Mouse (Mus musculus) adrenal gland, postnatal 36 days (tissue): ENCODE measurements around the gene Dysf. TPM values are rescaled to one million over a fixed set of nuclear protein-coding genes. Genes with fewer than 3 reads are reported as not detected.

Source experiments
- DNase-seq, 2 experiments: peaks; one replicate each; pipeline ENCODE4 v3.0.0; 2021; ENCODE audit warnings: mixed read lengths in 1 of 2
- total RNA-seq, 2 experiments: library from RNA; stranded (reverse); gene quantifications; 2 replicates each; pipeline ENCODE4 v1.2.3; 2021

Gene Dysf
- total RNA-seq, 2 experiments from 2014 or later: 47.5 to 51.0 TPM

DNA sequence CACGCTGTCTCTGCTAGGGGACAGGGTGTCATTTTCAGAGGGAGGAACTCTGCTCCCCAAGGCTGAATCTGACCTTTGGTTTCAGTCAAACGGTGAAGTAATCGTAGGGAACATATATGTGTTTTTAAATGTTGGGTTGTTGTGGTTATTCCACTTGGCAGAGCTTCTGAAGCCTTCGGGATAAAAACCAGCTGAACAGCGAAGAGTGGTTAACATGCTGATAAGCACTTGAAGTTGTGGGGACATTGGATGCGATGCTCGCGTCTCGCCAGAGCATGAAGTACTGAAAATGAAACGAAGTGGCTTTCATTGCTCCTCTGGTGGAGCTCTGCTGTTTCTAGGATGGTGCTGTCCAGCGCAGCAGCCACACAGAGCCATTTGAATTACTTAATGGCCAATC is 102.7 kb downstream of the Dysf start:
- no peak for DNase-seq

DNA sequence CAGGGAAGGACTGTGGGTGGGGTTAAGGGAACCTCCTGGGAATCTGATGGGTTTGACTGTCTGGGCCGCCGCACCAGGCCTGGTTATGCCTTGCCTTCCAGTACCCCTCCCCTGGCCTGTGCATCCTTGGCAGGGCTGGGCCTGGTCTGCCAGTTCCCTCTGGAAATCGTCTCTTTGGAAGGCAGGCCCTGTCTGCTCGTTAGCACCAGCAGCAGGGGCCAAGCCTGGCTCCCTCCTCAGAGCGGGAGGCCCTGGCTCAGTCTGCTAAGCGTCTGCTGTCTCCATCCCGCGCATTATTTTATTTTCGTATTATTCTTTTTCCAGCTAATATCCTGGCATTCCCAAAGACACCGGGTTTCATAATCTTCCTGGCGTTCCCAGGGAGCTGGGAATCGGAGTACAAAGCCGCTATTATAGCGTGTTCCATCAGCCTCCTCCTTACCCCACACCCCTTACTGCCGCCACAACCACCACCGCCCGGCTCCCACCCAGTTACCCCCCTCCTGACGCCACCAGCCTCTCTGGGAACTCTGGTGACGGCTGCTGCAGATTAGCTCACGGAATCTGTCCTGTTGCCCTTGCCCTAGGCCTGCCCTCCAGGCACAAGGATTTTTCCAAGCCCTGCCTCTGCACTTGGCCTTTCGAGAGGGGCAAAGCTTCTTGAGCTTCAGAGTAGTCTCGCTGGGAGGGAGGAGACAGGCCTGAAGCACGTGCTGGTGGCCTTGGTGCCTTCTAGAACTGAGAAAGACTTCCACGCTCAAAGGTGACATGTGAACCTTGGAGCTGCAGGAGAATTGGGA is 111.5 kb downstream of the Dysf start:
- DNase-seq: no peak

DNA sequence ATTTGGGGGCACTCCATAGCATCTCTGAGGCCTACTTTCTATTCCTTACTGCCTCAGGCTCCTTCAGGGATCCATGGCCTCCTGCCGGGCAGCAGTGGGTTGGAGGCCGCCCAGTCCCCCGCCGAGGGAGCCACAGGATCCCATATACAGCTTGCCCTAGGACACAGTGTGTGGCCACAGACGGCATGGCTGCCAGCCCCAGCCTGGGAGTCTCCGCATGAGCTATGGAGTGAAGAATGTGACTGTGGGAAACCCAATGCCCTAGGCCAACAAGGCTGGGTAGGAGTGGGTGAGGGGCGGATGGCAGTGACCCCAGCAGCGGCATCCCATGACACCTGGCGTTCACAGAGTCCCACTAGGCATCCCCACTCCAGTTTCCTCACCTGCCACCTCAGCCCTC is 116.2 kb downstream of the Dysf start:
- no peak for DNase-seq

DNA sequence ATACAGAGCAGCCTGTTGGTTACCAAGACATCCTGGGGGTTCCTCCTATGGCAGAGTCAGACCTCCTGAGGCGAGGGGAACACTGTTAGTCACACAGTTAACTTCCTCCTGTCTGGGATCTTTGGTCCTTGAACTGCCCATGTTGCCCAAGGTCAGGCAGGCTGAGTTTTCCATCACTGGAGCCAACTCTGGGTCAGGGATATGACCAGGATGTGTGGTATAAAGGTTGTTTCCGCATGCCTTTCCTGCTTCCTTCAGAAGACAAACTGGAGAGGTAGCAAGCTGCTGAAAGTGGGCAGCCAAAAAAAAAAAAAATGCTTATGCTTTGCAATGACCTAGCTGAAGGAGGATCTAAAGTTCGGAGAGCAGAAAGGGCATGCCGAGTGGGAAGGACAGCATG is 116.7 kb downstream of the Dysf start:
- DNase-seq: peak in 1 of 2 experiments; percentile 32

DNA sequence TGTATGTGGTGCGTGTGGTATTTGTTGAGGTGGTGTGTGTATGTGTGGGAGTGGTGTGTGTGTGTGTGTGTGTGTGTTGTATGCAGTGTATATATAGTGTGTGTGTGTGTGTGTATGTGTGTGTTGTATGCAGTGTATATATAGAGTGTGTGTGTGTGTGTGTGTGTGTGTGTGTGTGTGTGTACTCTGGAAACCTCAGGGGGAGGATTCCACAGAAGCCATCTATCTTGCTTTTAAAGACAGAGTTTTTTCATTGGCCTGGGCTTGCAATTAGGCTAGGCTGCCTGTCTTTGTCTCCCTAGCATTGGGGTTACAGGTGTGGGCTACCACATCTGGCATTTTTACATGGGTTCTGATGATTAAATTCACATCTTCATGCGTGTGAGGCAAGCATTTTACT is 119.8 kb downstream of the Dysf start:
- no peak for DNase-seq

DNA sequence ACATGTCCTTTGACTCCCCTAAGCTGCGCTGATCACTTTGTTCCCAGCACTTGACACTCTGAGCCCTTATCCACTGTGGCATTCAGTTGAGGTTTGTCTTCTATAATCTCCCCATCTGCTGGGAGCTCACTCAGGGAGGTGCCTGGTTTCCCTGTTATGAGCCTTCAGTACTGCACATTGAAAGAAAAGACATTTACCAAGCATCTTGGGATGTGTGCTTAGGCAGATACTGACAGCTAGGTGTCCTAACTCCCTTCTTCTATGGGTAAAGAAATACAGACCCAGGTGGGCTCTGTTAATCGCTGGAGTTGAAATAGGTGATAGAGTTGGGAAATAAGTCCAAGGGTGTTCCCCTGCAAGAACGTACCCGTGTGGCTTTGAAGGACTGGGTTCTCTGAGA is 122.5 kb downstream of the Dysf start:
- DNase-seq: no peak

DNA sequence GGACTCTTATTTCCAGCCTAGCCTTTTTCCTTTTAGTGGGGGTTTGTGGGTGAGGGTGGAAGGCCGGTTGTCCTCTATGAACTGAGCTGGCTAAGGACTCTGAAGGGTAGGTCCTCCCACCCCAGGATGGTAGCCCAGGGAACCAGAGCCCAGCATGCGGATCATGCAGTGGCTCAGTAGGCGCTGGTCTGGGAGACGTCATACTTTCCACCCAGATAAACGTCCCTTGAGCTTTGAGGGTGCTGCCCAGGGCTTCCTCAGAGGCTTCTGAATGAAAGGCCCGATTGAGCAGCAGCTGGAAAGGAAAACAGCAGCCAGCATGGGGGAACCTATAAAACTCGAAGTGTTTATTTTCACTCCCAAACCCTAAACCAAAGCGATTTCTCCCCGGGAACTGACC is 123.1 kb downstream of the Dysf start:
- no peak for DNase-seq

DNA sequence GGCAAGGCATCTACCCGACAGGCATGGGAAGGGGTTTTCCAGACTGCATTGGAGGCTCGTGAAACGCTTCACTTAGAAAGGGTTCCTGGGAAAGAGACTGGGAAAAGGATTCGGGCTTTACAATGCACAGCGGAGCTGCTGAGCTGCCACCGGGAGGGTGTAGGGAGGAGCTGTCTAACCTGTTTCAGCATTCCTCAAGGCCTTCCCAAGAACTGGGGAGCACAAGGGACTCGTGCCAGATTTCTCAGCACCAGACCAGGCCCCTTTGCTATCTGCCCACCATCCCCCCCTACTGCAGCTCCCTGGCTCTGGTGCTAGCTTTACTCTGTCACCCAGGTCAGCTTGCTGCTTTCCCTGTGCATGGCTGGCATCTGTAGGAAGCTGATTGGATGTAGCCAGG is 124.7 kb downstream of the Dysf start:
- no peak for DNase-seq

DNA sequence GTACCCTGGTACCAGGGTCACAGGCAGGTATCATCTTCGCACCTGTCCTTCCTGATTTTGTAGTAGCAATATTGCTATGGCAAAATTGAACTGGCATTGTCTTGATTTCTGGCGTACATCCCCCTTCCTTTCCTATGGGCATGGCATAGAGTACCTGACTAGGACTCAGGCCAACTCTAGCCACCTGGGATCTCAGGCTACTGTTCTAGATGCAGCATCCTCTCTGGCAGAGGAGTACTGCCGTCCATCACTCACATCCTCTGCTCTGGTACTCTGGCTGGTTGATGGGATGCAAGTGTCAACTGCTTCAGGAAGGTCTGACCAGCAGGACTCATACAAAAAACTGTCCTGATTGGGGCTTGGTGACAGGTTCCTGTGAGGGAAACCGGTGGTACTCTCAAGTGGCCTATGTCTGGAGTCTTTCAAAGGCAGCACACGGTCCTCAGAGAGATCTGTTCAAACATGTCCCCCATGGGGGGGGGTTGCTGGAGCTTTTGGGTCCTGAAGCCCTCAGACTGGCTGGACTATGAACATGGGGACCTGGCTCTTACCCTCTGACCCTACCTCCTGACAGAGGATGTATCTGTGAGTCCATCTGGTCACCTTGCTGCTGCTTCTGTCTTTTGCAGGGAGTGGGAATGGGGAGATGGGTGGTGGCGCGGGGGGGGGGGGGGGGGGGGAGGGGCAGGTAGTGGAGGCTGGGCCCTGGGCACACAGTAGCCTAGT is 125.8 kb downstream of the Dysf start:
- no peak for DNase-seq

DNA sequence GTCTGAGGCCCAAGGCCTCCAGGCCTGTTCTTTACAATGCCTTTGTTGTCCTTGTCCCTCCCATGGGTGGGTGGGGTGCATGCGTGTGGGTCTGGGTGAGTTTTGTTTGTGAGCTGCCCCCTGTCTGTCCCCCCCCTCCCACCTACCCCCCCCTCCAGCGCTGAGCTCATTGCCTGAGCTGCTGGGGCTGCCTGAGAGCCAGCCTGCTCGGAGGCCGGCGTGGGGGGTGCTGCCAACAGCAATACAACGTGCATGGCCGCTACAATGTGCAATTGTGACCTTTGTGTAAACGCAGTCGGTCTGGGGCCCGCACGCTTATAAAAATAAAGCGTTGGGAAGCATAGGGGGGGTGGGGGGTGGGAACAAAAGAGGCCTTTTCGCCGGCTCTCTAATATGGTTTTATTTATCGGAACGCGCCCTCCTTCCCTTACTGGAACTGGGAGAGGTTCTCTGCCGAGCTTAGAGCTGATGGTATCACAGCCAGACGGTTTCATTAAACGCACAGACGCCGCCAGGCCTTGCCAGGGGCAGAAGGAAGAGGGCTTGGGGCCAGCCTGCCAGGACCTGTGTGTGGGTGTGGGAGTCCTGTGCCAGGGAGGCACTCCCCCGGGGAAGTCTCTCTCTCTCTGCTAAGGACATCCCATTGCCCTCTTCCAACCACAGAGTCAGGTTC is 126.5 kb downstream of the Dysf start:
- DNase-seq: no peak

DNA sequence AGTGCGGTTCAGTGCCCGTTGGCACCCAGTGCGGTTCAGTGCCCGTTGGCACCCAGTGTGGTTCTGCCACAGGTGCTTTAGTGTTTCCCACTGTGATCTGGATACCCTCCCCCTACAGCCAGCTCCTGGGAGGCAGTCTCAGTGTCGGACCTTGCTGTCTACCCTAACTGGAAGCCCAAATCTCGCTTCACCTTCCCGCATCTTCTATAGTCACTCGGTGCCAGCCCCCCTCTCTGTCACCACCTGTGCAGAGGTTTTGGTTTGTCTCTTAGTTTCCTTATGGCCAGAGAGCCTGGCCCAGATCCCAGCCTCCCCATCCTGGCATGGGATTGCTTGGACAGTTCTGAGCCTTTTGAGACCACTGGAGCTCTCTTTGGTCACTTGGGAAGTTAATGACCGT is 127.3 kb downstream of the Dysf start:
- DNase-seq: no peak

DNA sequence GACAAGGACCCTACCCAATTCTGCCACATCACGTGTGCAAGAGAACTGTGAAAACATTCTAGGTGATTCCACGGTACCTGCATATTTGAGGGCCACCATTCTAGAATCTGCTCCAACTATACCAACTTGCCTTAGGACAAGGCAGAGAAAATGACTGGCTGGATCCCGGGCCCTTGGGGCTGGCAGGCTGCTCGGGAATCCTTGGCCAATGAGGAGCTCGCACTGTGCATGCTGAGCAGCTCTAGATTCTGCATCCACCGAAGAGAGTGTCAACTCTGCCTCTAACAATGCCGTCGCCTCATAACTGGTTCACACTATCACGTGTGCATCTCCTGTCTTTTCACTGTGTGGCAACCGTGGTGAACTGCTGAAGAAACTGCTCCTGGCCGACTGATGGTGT is 128.0 kb downstream of the Dysf start:
- DNase-seq: no peak

DNA sequence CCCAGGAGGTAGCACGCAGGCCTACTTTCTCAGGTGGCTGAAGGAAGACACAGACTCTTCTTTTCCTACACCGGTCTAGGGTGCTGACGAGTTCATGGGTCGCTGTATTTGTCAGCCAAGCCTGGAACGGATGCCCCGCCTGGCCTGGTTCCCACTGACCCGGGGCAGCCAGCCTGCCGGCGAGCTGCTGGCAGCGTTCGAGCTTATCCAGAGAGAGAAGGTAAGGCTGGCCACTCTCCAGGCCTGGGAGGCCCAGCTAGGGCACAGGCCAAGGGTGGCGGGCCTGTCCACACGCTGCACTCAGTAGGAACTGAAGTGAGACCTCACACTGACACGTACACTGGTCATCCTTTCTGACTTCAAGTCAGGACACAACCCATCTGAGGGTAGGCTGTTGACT is 131.5 kb downstream of the Dysf start:
- peak; percentile 76 to 87 for DNase-seq

DNA sequence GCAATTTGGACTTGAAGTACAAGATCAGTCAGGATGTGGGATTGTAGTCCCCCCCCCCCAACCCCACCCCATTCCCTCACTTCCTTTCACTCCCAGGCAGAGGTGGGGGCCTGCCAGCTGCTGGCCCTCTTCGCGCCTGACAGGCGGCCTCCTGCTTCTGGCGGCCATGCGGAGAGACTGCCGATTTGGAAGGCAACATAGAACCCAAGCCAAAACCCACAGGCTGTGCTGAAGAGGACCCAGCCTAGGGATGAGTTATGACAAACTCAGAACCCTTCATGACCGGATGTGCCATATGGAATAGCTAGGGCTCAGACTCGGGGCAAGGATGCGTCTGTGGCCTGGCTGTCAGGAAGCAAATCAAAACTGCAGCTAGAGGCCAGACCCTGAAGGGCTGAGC is 134.1 kb downstream of the Dysf start:
- peak; percentile 23 to 42 for DNase-seq

DNA sequence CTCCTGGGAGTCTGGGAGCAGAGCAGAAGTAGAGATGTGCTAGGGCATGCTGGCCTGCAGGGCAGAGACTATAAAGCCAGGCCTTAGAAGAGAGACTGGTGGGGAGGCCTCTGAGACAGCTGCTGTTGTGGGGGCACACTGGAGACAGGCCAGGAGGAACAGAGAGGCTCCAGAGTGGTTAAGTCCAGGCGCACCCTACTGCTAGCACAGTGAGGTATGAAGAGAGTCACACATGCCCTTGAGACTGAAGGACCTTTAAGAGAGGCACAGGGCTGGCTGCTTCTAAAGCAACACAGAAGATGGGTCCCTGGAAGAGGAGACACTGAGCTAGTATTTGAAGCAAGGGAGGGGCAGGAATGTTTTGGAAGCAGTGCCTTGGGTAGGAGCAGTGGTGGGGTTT is 134.9 kb downstream of the Dysf start:
- DNase-seq: no peak

DNA sequence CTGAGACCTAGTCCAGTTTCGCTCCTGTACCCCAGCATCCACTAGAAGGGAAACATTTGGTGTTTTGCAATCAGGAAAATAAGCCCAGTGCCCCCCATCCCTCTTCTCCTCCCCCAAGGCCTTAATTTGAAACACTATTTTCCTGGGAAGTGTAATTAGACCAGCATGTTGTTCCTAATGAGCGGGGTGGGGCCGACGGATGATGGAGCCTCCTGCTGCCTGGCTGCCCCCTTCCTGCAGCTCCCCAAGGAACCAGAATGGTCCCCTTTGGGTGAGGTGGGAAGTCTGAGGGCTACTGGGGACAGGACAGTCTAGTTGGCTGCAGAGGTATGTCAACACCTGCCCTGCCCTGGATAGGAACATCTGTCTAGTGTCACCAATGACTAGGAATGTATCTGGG is 136.0 kb downstream of the Dysf start:
- DNase-seq: no peak

DNA sequence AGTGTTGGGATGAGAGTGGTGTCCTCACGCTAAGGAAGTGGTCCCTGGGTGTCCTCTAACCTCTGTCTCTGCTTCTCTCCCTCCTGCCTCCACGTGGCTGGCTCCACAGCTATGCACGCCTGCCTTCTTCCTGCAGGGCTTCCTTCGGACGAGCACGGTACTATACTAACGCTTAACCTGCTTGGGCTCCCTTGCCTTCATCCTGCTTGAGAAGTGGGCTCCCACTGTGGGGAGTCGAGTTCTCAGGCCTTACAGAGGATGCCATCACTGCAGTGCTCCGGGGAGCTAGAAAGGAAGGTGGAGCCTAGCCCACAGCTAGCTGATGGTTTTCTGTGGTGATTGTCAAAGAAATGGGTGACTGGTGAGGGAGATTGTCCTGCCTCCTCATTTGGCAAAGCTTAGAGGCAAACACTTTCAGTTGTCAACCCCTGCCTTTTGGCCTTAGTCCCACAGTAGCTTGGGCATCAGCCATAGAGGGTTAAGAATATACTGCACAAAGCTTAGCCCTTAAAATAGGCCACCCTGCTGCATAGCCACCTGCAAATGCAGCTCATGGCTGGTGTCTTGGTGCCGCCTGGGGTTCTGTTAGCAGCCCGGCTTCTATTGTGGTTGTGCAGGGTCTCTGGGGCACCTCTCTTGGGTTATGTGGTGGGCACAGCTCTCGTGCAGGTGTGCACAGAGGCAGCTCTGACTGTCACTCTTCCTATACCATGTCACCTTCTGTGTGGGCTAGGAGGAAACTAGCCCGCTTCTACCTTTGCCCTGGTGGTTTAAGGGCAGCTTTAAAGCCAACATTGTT is 139.0 kb downstream of the Dysf start:
- DNase-seq: no peak

DNA sequence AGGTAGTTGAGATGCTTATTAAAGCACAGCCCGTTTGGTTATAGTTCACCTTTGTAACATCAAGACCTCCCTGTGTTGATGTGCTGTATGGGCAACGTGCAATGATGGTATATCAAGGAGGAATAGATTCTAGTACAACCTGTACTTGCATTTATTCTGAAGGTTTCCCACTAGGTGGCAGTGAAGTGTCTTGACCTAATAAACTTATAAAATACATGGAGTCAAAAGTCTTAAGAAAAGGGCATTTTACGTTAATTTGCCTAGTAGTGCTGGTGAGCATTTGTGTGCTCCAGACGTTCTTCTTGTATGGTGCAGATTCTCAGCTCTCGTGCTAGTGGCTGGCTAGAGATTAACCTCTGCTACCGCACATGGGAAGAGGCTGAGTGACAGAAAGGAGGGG is 140.1 kb downstream of the Dysf start:
- DNase-seq: no peak

DNA sequence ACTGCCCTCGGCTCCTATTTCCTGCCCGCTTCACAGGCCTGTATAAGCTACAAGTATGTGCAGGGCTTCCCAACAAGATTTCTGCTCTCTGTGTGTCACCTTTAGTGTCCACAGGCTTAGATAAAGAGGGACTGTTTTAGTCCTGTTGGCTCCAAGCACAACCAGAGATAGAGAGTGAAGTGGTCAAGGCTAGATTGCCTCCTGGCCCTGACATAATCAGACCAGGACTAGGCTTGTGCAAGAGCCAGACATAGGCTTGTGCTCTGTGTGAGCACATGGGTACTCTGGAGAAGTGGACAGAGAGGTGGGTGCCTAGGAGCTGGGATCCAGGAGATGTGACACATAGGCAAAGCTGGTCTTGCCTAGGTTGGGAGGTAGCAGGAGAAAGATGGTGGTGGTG is 146.1 kb downstream of the Dysf start:
- DNase-seq: peak; percentile 22 to 55

DNA sequence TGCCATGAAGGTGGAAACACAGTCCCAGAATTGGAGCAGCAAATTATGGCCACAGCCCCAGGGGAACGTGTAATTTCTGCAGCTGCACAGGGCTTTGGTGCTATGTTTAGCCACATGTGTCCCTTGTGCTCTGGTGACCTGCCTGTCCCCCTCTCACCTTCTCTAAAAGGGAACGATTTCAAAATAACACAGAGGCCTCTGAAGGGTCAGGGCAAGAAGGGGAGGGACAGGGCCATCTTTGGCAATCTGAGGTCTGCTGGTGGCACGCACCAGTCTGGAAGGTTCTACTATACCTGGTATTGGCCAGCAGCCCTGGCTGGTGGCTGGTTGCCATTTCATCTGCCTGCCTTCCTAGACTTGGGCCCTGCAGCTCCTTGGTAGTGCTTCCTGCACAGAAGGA is 147.4 kb downstream of the Dysf start:
- DNase-seq: peak; percentile 27 to 55

DNA sequence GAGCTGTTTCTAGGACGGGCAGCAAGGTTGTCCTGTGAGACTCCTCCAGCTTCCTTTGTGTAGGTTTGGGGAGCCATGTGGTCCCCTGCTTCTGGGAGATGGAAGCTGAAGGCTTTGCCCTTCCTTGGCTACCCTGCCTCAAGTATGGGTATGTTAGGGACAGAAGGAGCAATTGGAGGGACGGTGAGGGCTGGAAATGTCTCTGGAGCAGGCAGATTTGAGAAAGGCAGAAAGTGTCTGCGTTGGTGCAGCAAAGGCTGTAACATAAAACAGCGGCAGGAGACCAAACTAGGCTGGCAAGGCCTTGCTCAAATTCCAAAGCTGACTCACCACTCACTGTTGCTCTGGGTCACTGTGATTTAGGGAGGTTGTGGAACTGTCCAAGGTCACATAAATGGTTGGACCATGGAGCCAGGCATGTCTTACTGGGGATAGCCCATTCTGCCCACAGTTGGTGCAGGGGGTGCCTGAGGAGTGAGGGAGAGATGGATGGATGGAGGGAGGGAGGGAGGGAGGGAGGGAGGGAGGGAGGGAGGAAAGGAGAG is 148.2 kb downstream of the Dysf start:
- peak; percentile 73 to 76 for DNase-seq

DNA sequence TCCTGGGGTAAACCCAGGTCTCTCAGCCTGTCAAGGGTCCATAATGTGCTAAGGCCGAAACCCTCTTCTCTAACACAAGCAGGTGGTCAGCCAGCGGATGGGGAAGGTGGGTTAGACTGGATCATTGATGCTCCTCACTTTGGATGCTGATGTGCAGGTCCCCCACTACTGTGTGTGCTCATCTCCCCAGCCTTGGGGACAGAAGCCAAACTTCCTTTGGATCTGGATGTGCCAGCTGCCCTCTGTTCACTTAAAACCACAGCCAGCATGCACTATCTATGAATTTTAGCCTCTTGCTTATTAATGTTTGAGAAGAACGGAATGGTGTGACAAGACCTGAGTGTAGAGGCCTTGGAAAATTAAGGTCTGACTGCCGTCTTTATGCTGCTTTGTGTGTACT is 150.7 kb downstream of the Dysf start:
- peak; percentile 50 to 65 for DNase-seq
